Mouse (Mus musculus): Measurements from ENCODE around the gene Nelfe. TPM values are rescaled to one million over a fixed set of nuclear protein-coding genes. Genes with fewer than 3 reads are reported as not detected.

The Nelfe gene
- polyA plus RNA-seq (2014; fragmentation: Illumina TruSeq; extraction: RNeasy Lipid Tissue Mini Kit (QIAGEN cat#74804); ENCODE audit: insufficient read depth, low read depth, low replicate concordance), result 30.3 TPM

GRCm38 (mm10) chr17:34849722-34850516 lies at the start of gene Nelfe, which contains the start of gene Skiv2l:
Gene Nelfe, plus strand, starts transcription at chr17:34850391.
Gene Skiv2l, minus strand, starts transcription at chr17:34850210.

GRCm38 (mm10) chr17:34804301-34804700 lies 45.9 kb upstream of the Nelfe start, which contains the start of gene Cyp21a1:
Gene Cyp21a1, minus strand, starts transcription at chr17:34804561.

GRCm38 (mm10) chr17:34836856-34837221 lies 13.4 kb upstream of the Nelfe start, which contains the start of the genes Stk19 and Dxo:
Gene Stk19, minus strand, starts transcription at chr17:34836945.
Gene Dxo, plus strand, starts transcription at chr17:34837019.

GRCm38 (mm10) chr17:34862416-34863081 lies 12.4 kb downstream of the Nelfe start, which contains the start of gene Cfb:
Gene Cfb, minus strand, starts transcription at chr17:34862518.

GRCm38 (mm10) chr17:34879336-34879879 lies 29.2 kb downstream of the Nelfe start, which contains the start of gene Zbtb12:
Gene Zbtb12, plus strand, starts transcription at chr17:34879483.

GRCm38 (mm10) chr17:34881683-34882310 lies 31.6 kb downstream of the Nelfe start, which contains the start of gene Gm20547:
Gene Gm20547, minus strand, starts transcription at chr17:34882042.

GRCm38 (mm10) chr17:34898160-34898586 lies 48.0 kb downstream of the Nelfe start, which contains the start of the genes C2 and Ehmt2:
Gene C2, minus strand, starts transcription at chr17:34898265.
Gene Ehmt2, plus strand, starts transcription at chr17:34898469.

Other genes starting within 250 kb of the Nelfe start
- gene Rnf5, start 246.7 kb upstream of the Nelfe start, polyA plus RNA-seq (2014; fragmentation: Illumina TruSeq; extraction: RNeasy Lipid Tissue Mini Kit (QIAGEN cat#74804); ENCODE audit: insufficient read depth, low read depth, low replicate concordance), result 48.1 TPM
- 36.8 TPM for gene Agpat1, start 246.1 kb upstream of the Nelfe start, polyA plus RNA-seq (2014; fragmentation: Illumina TruSeq; extraction: RNeasy Lipid Tissue Mini Kit (QIAGEN cat#74804); ENCODE audit: insufficient read depth, low read depth, low replicate concordance)
- 4.1 TPM for gene Egfl8, start 234.4 kb upstream of the Nelfe start, polyA plus RNA-seq (2014; fragmentation: Illumina TruSeq; extraction: RNeasy Lipid Tissue Mini Kit (QIAGEN cat#74804); ENCODE audit: insufficient read depth, low read depth, low replicate concordance)
- gene Ppt2, start 221.9 kb upstream of the Nelfe start, polyA plus RNA-seq (2014; fragmentation: Illumina TruSeq; extraction: RNeasy Lipid Tissue Mini Kit (QIAGEN cat#74804); ENCODE audit: insufficient read depth, low read depth, low replicate concordance), result 30.7 TPM
- gene Prrt1, start 220.9 kb upstream of the Nelfe start, polyA plus RNA-seq (2014; fragmentation: Illumina TruSeq; extraction: RNeasy Lipid Tissue Mini Kit (QIAGEN cat#74804); ENCODE audit: insufficient read depth, low read depth, low replicate concordance), result 1.6 TPM
- 6.8 TPM for gene Fkbpl, start 205.6 kb upstream of the Nelfe start, polyA plus RNA-seq (2014; fragmentation: Illumina TruSeq; extraction: RNeasy Lipid Tissue Mini Kit (QIAGEN cat#74804); ENCODE audit: insufficient read depth, low read depth, low replicate concordance)
- gene Atf6b, start 203.2 kb upstream of the Nelfe start, polyA plus RNA-seq (2014; fragmentation: Illumina TruSeq; extraction: RNeasy Lipid Tissue Mini Kit (QIAGEN cat#74804); ENCODE audit: insufficient read depth, low read depth, low replicate concordance), result 31.2 TPM
- 7.5 TPM for gene Tnxb, start 179.9 kb upstream of the Nelfe start, polyA plus RNA-seq (2014; fragmentation: Illumina TruSeq; extraction: RNeasy Lipid Tissue Mini Kit (QIAGEN cat#74804); ENCODE audit: insufficient read depth, low read depth, low replicate concordance)
- 122 TPM for gene C4b, start 106.5 kb upstream of the Nelfe start, polyA plus RNA-seq (2014; fragmentation: Illumina TruSeq; extraction: RNeasy Lipid Tissue Mini Kit (QIAGEN cat#74804); ENCODE audit: insufficient read depth, low read depth, low replicate concordance)
- gene Cyp21a1, start 45.8 kb upstream of the Nelfe start, polyA plus RNA-seq (2014; fragmentation: Illumina TruSeq; extraction: RNeasy Lipid Tissue Mini Kit (QIAGEN cat#74804); ENCODE audit: insufficient read depth, low read depth, low replicate concordance), result not detected
- 27.3 TPM for gene Stk19, start 13.4 kb upstream of the Nelfe start, polyA plus RNA-seq (2014; fragmentation: Illumina TruSeq; extraction: RNeasy Lipid Tissue Mini Kit (QIAGEN cat#74804); ENCODE audit: insufficient read depth, low read depth, low replicate concordance)
- 27.5 TPM for gene Dxo, start 13.4 kb upstream of the Nelfe start, polyA plus RNA-seq (2014; fragmentation: Illumina TruSeq; extraction: RNeasy Lipid Tissue Mini Kit (QIAGEN cat#74804); ENCODE audit: insufficient read depth, low read depth, low replicate concordance)
- gene Skiv2l, start 181 bp upstream of the Nelfe start, polyA plus RNA-seq (2014; fragmentation: Illumina TruSeq; extraction: RNeasy Lipid Tissue Mini Kit (QIAGEN cat#74804); ENCODE audit: insufficient read depth, low read depth, low replicate concordance), result 19.3 TPM
- gene Cfb, start 12.1 kb downstream of the Nelfe start, polyA plus RNA-seq (2014; fragmentation: Illumina TruSeq; extraction: RNeasy Lipid Tissue Mini Kit (QIAGEN cat#74804); ENCODE audit: insufficient read depth, low read depth, low replicate concordance), result 38.7 TPM
- gene Zbtb12, start 29.1 kb downstream of the Nelfe start, polyA plus RNA-seq (2014; fragmentation: Illumina TruSeq; extraction: RNeasy Lipid Tissue Mini Kit (QIAGEN cat#74804); ENCODE audit: insufficient read depth, low read depth, low replicate concordance), result 4.5 TPM
- not detected for gene Gm20547, start 31.7 kb downstream of the Nelfe start, polyA plus RNA-seq (2014; fragmentation: Illumina TruSeq; extraction: RNeasy Lipid Tissue Mini Kit (QIAGEN cat#74804); ENCODE audit: insufficient read depth, low read depth, low replicate concordance)
- gene C2, start 47.9 kb downstream of the Nelfe start, polyA plus RNA-seq (2014; fragmentation: Illumina TruSeq; extraction: RNeasy Lipid Tissue Mini Kit (QIAGEN cat#74804); ENCODE audit: insufficient read depth, low read depth, low replicate concordance), result 24.6 TPM
- 39.7 TPM for gene Ehmt2, start 48.1 kb downstream of the Nelfe start, polyA plus RNA-seq (2014; fragmentation: Illumina TruSeq; extraction: RNeasy Lipid Tissue Mini Kit (QIAGEN cat#74804); ENCODE audit: insufficient read depth, low read depth, low replicate concordance)
- 9.2 TPM for gene Slc44a4, start 64.1 kb downstream of the Nelfe start, polyA plus RNA-seq (2014; fragmentation: Illumina TruSeq; extraction: RNeasy Lipid Tissue Mini Kit (QIAGEN cat#74804); ENCODE audit: insufficient read depth, low read depth, low replicate concordance)
- 22.0 TPM for gene Neu1, start 80.9 kb downstream of the Nelfe start, polyA plus RNA-seq (2014; fragmentation: Illumina TruSeq; extraction: RNeasy Lipid Tissue Mini Kit (QIAGEN cat#74804); ENCODE audit: insufficient read depth, low read depth, low replicate concordance)
- gene Hspa1b, start 108.8 kb downstream of the Nelfe start, polyA plus RNA-seq (2014; fragmentation: Illumina TruSeq; extraction: RNeasy Lipid Tissue Mini Kit (QIAGEN cat#74804); ENCODE audit: insufficient read depth, low read depth, low replicate concordance), result 18.0 TPM
- gene Gm20481, start 119.5 kb downstream of the Nelfe start, polyA plus RNA-seq (2014; fragmentation: Illumina TruSeq; extraction: RNeasy Lipid Tissue Mini Kit (QIAGEN cat#74804); ENCODE audit: insufficient read depth, low read depth, low replicate concordance), result not detected
- gene Hspa1a, start 121.8 kb downstream of the Nelfe start, polyA plus RNA-seq (2014; fragmentation: Illumina TruSeq; extraction: RNeasy Lipid Tissue Mini Kit (QIAGEN cat#74804); ENCODE audit: insufficient read depth, low read depth, low replicate concordance), result 15.5 TPM
- 1.2 TPM for gene Hspa1l, start 122.3 kb downstream of the Nelfe start, polyA plus RNA-seq (2014; fragmentation: Illumina TruSeq; extraction: RNeasy Lipid Tissue Mini Kit (QIAGEN cat#74804); ENCODE audit: insufficient read depth, low read depth, low replicate concordance)
- 34.0 TPM for gene Lsm2, start 131.5 kb downstream of the Nelfe start, polyA plus RNA-seq (2014; fragmentation: Illumina TruSeq; extraction: RNeasy Lipid Tissue Mini Kit (QIAGEN cat#74804); ENCODE audit: insufficient read depth, low read depth, low replicate concordance)
- gene Vars, start 150.6 kb downstream of the Nelfe start, polyA plus RNA-seq (2014; fragmentation: Illumina TruSeq; extraction: RNeasy Lipid Tissue Mini Kit (QIAGEN cat#74804); ENCODE audit: insufficient read depth, low read depth, low replicate concordance), result 25.7 TPM
- 0.74 TPM for gene Vwa7, start 166.2 kb downstream of the Nelfe start, polyA plus RNA-seq (2014; fragmentation: Illumina TruSeq; extraction: RNeasy Lipid Tissue Mini Kit (QIAGEN cat#74804); ENCODE audit: insufficient read depth, low read depth, low replicate concordance)
- gene Sapcd1, start 177.6 kb downstream of the Nelfe start, polyA plus RNA-seq (2014; fragmentation: Illumina TruSeq; extraction: RNeasy Lipid Tissue Mini Kit (QIAGEN cat#74804); ENCODE audit: insufficient read depth, low read depth, low replicate concordance), result 1.3 TPM
- gene Msh5, start 196.4 kb downstream of the Nelfe start, polyA plus RNA-seq (2014; fragmentation: Illumina TruSeq; extraction: RNeasy Lipid Tissue Mini Kit (QIAGEN cat#74804); ENCODE audit: insufficient read depth, low read depth, low replicate concordance), result 3.1 TPM
- 242 TPM for gene Clic1, start 199.6 kb downstream of the Nelfe start, polyA plus RNA-seq (2014; fragmentation: Illumina TruSeq; extraction: RNeasy Lipid Tissue Mini Kit (QIAGEN cat#74804); ENCODE audit: insufficient read depth, low read depth, low replicate concordance)
- gene Ddah2, start 208.6 kb downstream of the Nelfe start, polyA plus RNA-seq (2014; fragmentation: Illumina TruSeq; extraction: RNeasy Lipid Tissue Mini Kit (QIAGEN cat#74804); ENCODE audit: insufficient read depth, low read depth, low replicate concordance), result 99.2 TPM
- 2.4 TPM for gene Ly6g6c, start 215.0 kb downstream of the Nelfe start, polyA plus RNA-seq (2014; fragmentation: Illumina TruSeq; extraction: RNeasy Lipid Tissue Mini Kit (QIAGEN cat#74804); ENCODE audit: insufficient read depth, low read depth, low replicate concordance)
- gene Mpig6b, start 215.8 kb downstream of the Nelfe start, polyA plus RNA-seq (2014; fragmentation: Illumina TruSeq; extraction: RNeasy Lipid Tissue Mini Kit (QIAGEN cat#74804); ENCODE audit: insufficient read depth, low read depth, low replicate concordance), result 0.84 TPM
- gene Ly6g6e, start 226.5 kb downstream of the Nelfe start, polyA plus RNA-seq (2014; fragmentation: Illumina TruSeq; extraction: RNeasy Lipid Tissue Mini Kit (QIAGEN cat#74804); ENCODE audit: insufficient read depth, low read depth, low replicate concordance), result 1.4 TPM
- gene Ly6g6d, start 227.7 kb downstream of the Nelfe start, polyA plus RNA-seq (2014; fragmentation: Illumina TruSeq; extraction: RNeasy Lipid Tissue Mini Kit (QIAGEN cat#74804); ENCODE audit: insufficient read depth, low read depth, low replicate concordance), result 13.1 TPM
- gene Ly6g6f, start 235.2 kb downstream of the Nelfe start, polyA plus RNA-seq (2014; fragmentation: Illumina TruSeq; extraction: RNeasy Lipid Tissue Mini Kit (QIAGEN cat#74804); ENCODE audit: insufficient read depth, low read depth, low replicate concordance), result not detected
- 72.3 TPM for gene Abhd16a, start 238.9 kb downstream of the Nelfe start, polyA plus RNA-seq (2014; fragmentation: Illumina TruSeq; extraction: RNeasy Lipid Tissue Mini Kit (QIAGEN cat#74804); ENCODE audit: insufficient read depth, low read depth, low replicate concordance)

Measured in lung, adult 10 weeks (tissue).